8 mouse cellular contexts compared by ENCODE assay signal in the genomic region with DNA sequence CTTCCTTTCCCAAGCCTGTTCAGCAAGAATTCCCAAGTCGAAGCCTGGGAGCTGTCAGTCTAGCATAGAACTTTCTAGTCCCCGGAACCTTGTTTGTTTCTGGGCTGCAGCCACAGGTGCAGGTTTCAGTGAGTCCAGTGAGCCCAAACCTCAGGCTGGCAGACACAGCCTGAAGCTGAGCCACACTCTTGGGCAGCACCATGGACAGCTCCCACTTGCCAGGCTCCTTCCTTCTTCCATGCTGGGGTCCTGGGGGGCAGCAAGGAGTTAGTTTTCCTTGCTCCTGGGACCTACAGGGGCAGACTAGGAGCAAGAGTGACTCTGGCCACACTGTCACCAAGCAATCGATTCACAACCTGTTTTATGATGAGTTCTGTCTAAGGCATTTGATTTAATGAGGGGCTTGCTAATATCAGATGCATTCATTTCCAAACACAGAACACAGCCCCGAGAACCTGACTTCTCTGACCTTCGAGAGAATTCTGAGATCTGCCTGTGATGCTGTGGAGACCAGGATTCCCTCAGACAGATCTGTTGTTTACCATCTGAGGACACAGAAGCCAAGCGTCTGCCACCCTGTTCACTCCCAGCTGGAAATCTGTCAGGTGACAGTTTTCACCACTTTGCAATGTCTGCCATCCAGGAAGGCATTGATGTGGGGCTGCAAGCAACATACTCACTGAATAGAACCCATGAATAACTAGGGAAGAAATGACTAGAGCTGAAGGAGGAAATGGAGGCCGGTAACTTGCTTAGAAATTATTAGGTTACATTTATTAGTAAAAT. TPM values are rescaled to one million over a fixed set of nuclear protein-coding genes. Genes with fewer than 3 reads are reported as not detected.
A peak's percentile ranks its signal among the peaks of the same experiment; 100 is the strongest.
DNase-seq lines count a peak whose midpoint lies in the region; ATAC-seq lines count a peak whose summit lies in the region.

No protein-coding gene starts in this region.

- no peak overlapping the region for H3K4me3 ChIP-seq in midbrain, embryonic 14.5 days (replicated peaks; ENCODE audit: low read depth, low read length)
- no peak overlapping the region for H3K4me3 ChIP-seq in midbrain, embryonic 11.5 days (ENCODE audit: low read depth, low read length)
- no peak overlapping the region for H3K4me3 ChIP-seq in liver, embryonic 11.5 days (ENCODE audit: low read depth, low read length)
- no peak overlapping the region for H3K4me3 ChIP-seq in midbrain, embryonic 16.5 days (ENCODE audit: low read depth, low read length)

- no peaks in the 10 kb centered on the region for H3K9me3 ChIP-seq in midbrain, embryonic 14.5 days (ENCODE audit: control insufficient read depth, low read length)
- no peaks in the 10 kb centered on the region for H3K9me3 ChIP-seq in midbrain, embryonic 11.5 days (ENCODE audit: control insufficient read depth, low read length)
- no peaks in the 10 kb centered on the region for H3K9me3 ChIP-seq in liver, embryonic 11.5 days (ENCODE audit: control insufficient read depth, low read length)
- H3K9me3 ChIP-seq in midbrain, embryonic 16.5 days (replicated peaks; ENCODE audit: control insufficient read depth, low read length, poor library complexity, severe bottlenecking) = no peaks in the 10 kb centered on the region

- 71% methylated on average over 7 of the region's 7 CpGs for WGBS in midbrain, embryonic 14.5 days
- WGBS in midbrain, embryonic 11.5 days = 62% methylated on average over 7 of the region's 7 CpGs
- WGBS in liver, embryonic 11.5 days = 54% methylated on average over 7 of the region's 7 CpGs
- 62% methylated on average over 7 of the region's 7 CpGs for WGBS in midbrain, embryonic 16.5 days

- 0 out of 2 replicates have a peak, but pooled peaks cover 7% of the 10 kb centered on the region for H3K36me3 ChIP-seq in midbrain, embryonic 14.5 days (ENCODE audit: control insufficient read depth, insufficient read depth, low read length)
- no peaks in the 10 kb centered on the region for H3K36me3 ChIP-seq in midbrain, embryonic 11.5 days (ENCODE audit: control insufficient read depth, insufficient read depth, low read length)
- H3K36me3 ChIP-seq in liver, embryonic 11.5 days (ENCODE audit: control insufficient read depth, insufficient read depth, low read length) = no peaks in the 10 kb centered on the region
- H3K36me3 ChIP-seq in midbrain, embryonic 16.5 days (ENCODE audit: control insufficient read depth, insufficient read depth, low read length) = no peaks in the 10 kb centered on the region; the same call in 1 of the 2 replicates

- no peak overlapping the region for H3K27ac ChIP-seq in midbrain, embryonic 14.5 days (replicated peaks; ENCODE audit: low read depth, low read length)
- H3K27ac ChIP-seq in midbrain, embryonic 11.5 days (ENCODE audit: low read depth, low read length) = no peak overlapping the region
- H3K27ac ChIP-seq in liver, embryonic 11.5 days (ENCODE audit: low read depth, low read length) = no peak overlapping the region
- no peak overlapping the region for H3K27ac ChIP-seq in midbrain, embryonic 16.5 days (ENCODE audit: low read length)

- peak; percentile 46 to 51 for DNase-seq in cerebellum, adult 18-20 months
- DNase-seq in cerebellum, adult 11 months = no peak
- DNase-seq in midbrain, embryonic 14.5 days = peak; percentile 44
- no peak for DNase-seq in midbrain, embryonic 11.5 days (ENCODE audit: low spot score, missing footprints)
- DNase-seq in embryo, embryonic 11.5 days (ENCODE audit: low read depth, low spot score) = peak; percentile 52
- peak; percentile 63 for DNase-seq in liver, embryonic 11.5 days (ENCODE audit: low spot score)
- peak; percentile 24 for DNase-seq in yolk sac, embryonic 10.5 days (ENCODE audit: low spot score)

- H3K4me2 ChIP-seq in midbrain, embryonic 14.5 days (ENCODE audit: low read length) = no peak overlapping the region
- no peak overlapping the region for H3K4me2 ChIP-seq in midbrain, embryonic 11.5 days
- H3K4me2 ChIP-seq in liver, embryonic 11.5 days = no peak overlapping the region
- no peak overlapping the region for H3K4me2 ChIP-seq in midbrain, embryonic 16.5 days (ENCODE audit: low read length)

- no peak overlapping the region for H3K9ac ChIP-seq in midbrain, embryonic 14.5 days (replicated peaks; ENCODE audit: low read length)
- H3K9ac ChIP-seq in midbrain, embryonic 11.5 days (ENCODE audit: low read length) = no peak overlapping the region
- no peak overlapping the region for H3K9ac ChIP-seq in liver, embryonic 11.5 days (ENCODE audit: low read depth, low read length)
- no peak overlapping the region for H3K9ac ChIP-seq in midbrain, embryonic 16.5 days (ENCODE audit: low read depth, low read length)

- ATAC-seq in midbrain, embryonic 14.5 days (ENCODE audit: low FRiP score, low TSS enrichment) = no peak
- ATAC-seq in midbrain, embryonic 11.5 days (ENCODE audit: low FRiP score) = no peak
- no peak for ATAC-seq in liver, embryonic 11.5 days (replicated peaks; ENCODE audit: low FRiP score)
- ATAC-seq in midbrain, embryonic 16.5 days = no peak

- H3K4me1 ChIP-seq in midbrain, embryonic 14.5 days (ENCODE audit: control insufficient read depth, insufficient read depth, low read length) = peaks cover 5% of the 10 kb centered on the region
- H3K4me1 ChIP-seq in midbrain, embryonic 11.5 days (ENCODE audit: control insufficient read depth, insufficient read depth, low read length) = no peaks in the 10 kb centered on the region
- H3K4me1 ChIP-seq in liver, embryonic 11.5 days (replicated peaks; ENCODE audit: control insufficient read depth, insufficient read depth, low read length) = no peaks in the 10 kb centered on the region
- peaks cover 3% of the 10 kb centered on the region for H3K4me1 ChIP-seq in midbrain, embryonic 16.5 days (ENCODE audit: control insufficient read depth, insufficient read depth, low read length)

- no peaks in the 10 kb centered on the region for H3K27me3 ChIP-seq in midbrain, embryonic 14.5 days (ENCODE audit: control insufficient read depth, insufficient read depth, low read length)
- H3K27me3 ChIP-seq in midbrain, embryonic 11.5 days (ENCODE audit: control insufficient read depth, insufficient read depth, low read length) = no peaks in the 10 kb centered on the region
- H3K27me3 ChIP-seq in liver, embryonic 11.5 days (replicated peaks; ENCODE audit: control insufficient read depth, insufficient read depth, low read length) = no peaks in the 10 kb centered on the region
- H3K27me3 ChIP-seq in midbrain, embryonic 16.5 days (ENCODE audit: control insufficient read depth, insufficient read depth, low read depth, low read length) = no peaks in the 10 kb centered on the region

RNA-seq across cellular contexts. Expression of a gene that starts 22.6 kb away (rescaled TPM):
- polyA plus RNA-seq in midbrain, embryonic 14.5 days (2014; fragmentation: Nextera tagmentation; extraction: Ambion mirVana) = 22.0 and 23.2 TPM in 2 replicates
- 11.7 and 17.2 TPM in 2 replicates for polyA plus RNA-seq in midbrain, embryonic 11.5 days (2014; fragmentation: Nextera tagmentation; extraction: Ambion mirVana)
- polyA plus RNA-seq in liver, embryonic 11.5 days (2014; fragmentation: Nextera tagmentation; extraction: Ambion mirVana) = 4.6 and 5.5 TPM in 2 replicates
- 24.5 and 25.9 TPM in 2 replicates for polyA plus RNA-seq in midbrain, embryonic 16.5 days (2015; fragmentation: Nextera tagmentation; extraction: Ambion mirVana)

RNA-seq across cellular contexts. Expression of a gene that starts 42.6 kb away (rescaled TPM):
- 19.4 and 28.7 TPM in 2 replicates for polyA plus RNA-seq in midbrain, embryonic 14.5 days (2014; fragmentation: Nextera tagmentation; extraction: Ambion mirVana)
- 66.8 and 71.7 TPM in 2 replicates for polyA plus RNA-seq in midbrain, embryonic 11.5 days (2014; fragmentation: Nextera tagmentation; extraction: Ambion mirVana)
- polyA plus RNA-seq in liver, embryonic 11.5 days (2014; fragmentation: Nextera tagmentation; extraction: Ambion mirVana) = 56.7 and 57.3 TPM in 2 replicates
- 24.2 and 27.9 TPM in 2 replicates for polyA plus RNA-seq in midbrain, embryonic 16.5 days (2015; fragmentation: Nextera tagmentation; extraction: Ambion mirVana)

RNA-seq across cellular contexts. Expression of a gene that starts 45.9 kb away (rescaled TPM):
- 0.46 and 0.51 TPM in 2 replicates for polyA plus RNA-seq in midbrain, embryonic 14.5 days (2014; fragmentation: Nextera tagmentation; extraction: Ambion mirVana)
- 0.61 and 0.66 TPM in 2 replicates for polyA plus RNA-seq in midbrain, embryonic 11.5 days (2014; fragmentation: Nextera tagmentation; extraction: Ambion mirVana)
- 1.2 and 1.8 TPM in 2 replicates for polyA plus RNA-seq in liver, embryonic 11.5 days (2014; fragmentation: Nextera tagmentation; extraction: Ambion mirVana)
- polyA plus RNA-seq in midbrain, embryonic 16.5 days (2015; fragmentation: Nextera tagmentation; extraction: Ambion mirVana) = 0.87 and 0.90 TPM in 2 replicates

RNA-seq across cellular contexts. Expression of a gene that starts 51.2 kb away (rescaled TPM):
- polyA plus RNA-seq in midbrain, embryonic 14.5 days (2014; fragmentation: Nextera tagmentation; extraction: Ambion mirVana) = 0.33 and 0.40 TPM in 2 replicates
- polyA plus RNA-seq in midbrain, embryonic 11.5 days (2014; fragmentation: Nextera tagmentation; extraction: Ambion mirVana) = 0.15 TPM in 1 of 2 replicates, not detected in the other
- not detected in 2 replicates for polyA plus RNA-seq in liver, embryonic 11.5 days (2014; fragmentation: Nextera tagmentation; extraction: Ambion mirVana)
- 0.77 and 1.1 TPM in 2 replicates for polyA plus RNA-seq in midbrain, embryonic 16.5 days (2015; fragmentation: Nextera tagmentation; extraction: Ambion mirVana)

Comparison
In these comparisons a context has a peak if more than half of its experiments do, and no peak if none do; other contexts are left out.
1. DNase-seq: peak in cerebellum, adult 18-20 months (2 of 2), midbrain, embryonic 14.5 days (single experiment), embryo, embryonic 11.5 days (single experiment), liver, embryonic 11.5 days (single experiment) and yolk sac, embryonic 10.5 days (single experiment); none in cerebellum, adult 11 months (single experiment) and midbrain, embryonic 11.5 days (single experiment).